Comparison of ENCODE assay signal across 8 mouse cellular contexts in the genomic region with DNA sequence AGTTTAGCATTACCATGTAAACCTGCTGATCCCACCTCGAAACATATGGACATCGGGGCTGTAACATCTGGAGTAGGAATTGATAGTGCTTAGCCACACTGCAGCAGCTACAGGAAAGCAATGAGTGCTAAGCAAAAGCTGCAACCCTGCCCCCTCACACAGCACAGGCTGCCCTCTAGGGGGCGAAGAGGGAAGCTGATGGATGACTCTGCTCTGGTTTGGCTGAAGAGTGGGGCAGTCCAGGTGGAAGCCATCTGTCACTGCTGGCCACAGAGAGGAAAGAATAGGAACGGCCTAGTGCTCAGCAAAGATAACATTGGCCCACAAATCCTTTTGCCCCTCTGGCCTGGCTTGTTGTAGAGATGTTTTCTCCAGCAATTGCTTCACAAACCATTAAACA.
A peak's percentile ranks its signal among the peaks of the same experiment; 100 is the strongest.
DNase-seq lines count a peak whose midpoint lies in the region; ATAC-seq and TF ChIP-seq lines count a peak whose summit lies in the region.

No protein-coding gene starts in this region.

- peak; percentile 75 for TF ChIP-seq EP300 in heart, adult 2 months (IDR thresholded peaks at IDR 0.05; ENCODE audit: insufficient read depth, low read depth, low read length)

- no peaks in the 10 kb centered on the region for H3K9me3 ChIP-seq in intestine, postnatal 0 days (ENCODE audit: control insufficient read depth)

- no peak overlapping the region for H3K4me2 ChIP-seq in intestine, postnatal 0 days (replicated peaks; ENCODE audit: low read depth)

- H3K79me2 ChIP-seq in heart, adult 2 months (replicated peaks; ENCODE audit: control insufficient read depth, insufficient read depth, low read length): no peaks in the 10 kb centered on the region

- intact Hi-C loops in heart, adult 2 months (cut with DNase I): no loop called here

- no peak overlapping the region for H3K4me3 ChIP-seq in heart, adult 2 months
- no peak overlapping the region for H3K4me3 ChIP-seq in intestine, postnatal 0 days (ENCODE audit: low read depth, low read length)
- H3K4me3 ChIP-seq in lung, adult 2 months (replicated peaks; ENCODE audit: extremely low read depth, low read depth, low read length): no peak overlapping the region

- peak; percentile 84 for TF ChIP-seq CTCF in heart, adult 2 months (IDR thresholded peaks at IDR 0.05)
- peak; percentile 88 for TF ChIP-seq CTCF in intestine, postnatal 0 days (IDR thresholded peaks at IDR 0.05; ENCODE audit: low read depth)
- TF ChIP-seq CTCF in lung, adult 2 months (IDR thresholded peaks at IDR 0.05; ENCODE audit: insufficient read depth, low read length): peak; percentile 88

- no peak for ATAC-seq in intestine, postnatal 0 days
- ATAC-seq in megakaryocyte, adult 5-6 weeks (ENCODE audit: poor library complexity, severe bottlenecking): no peak

- 0 out of 2 replicates have a peak, but pooled peaks cover 2% of the 10 kb centered on the region for H3K4me1 ChIP-seq in heart, adult 2 months (ENCODE audit: control insufficient read depth, insufficient read depth, low read length)
- no peaks in the 10 kb centered on the region for H3K4me1 ChIP-seq in intestine, postnatal 0 days (replicated peaks; ENCODE audit: control insufficient read depth, insufficient read depth, low read length)
- peaks cover 13% of the 10 kb centered on the region for H3K4me1 ChIP-seq in lung, adult 2 months (ENCODE audit: control insufficient read depth, insufficient read depth, low read length)

- H3K27ac ChIP-seq in heart, adult 2 months: no peak overlapping the region
- no peak overlapping the region for H3K27ac ChIP-seq in intestine, postnatal 0 days (ENCODE audit: low read depth, low read length)

- TF ChIP-seq POLR2A in heart, adult 2 months (IDR thresholded peaks at IDR 0.05; ENCODE audit: insufficient read depth, low read depth, low read length): no peak
- no peak for TF ChIP-seq POLR2A in lung, adult 2 months (IDR thresholded peaks at IDR 0.05; ENCODE audit: borderline replicate concordance, extremely low read depth, low read depth, low read length)

- WGBS in heart, adult 2 months: 24% methylated on average over 4 of the region's 4 CpGs
- WGBS in intestine, postnatal 0 days: 28% methylated on average over 4 of the region's 4 CpGs
- WGBS in lung, adult 2 months: 30% methylated on average over 4 of the region's 4 CpGs

- no peaks in the 10 kb centered on the region for H3K36me3 ChIP-seq in heart, adult 2 months (ENCODE audit: control insufficient read depth, insufficient read depth, low read length)
- no peaks in the 10 kb centered on the region for H3K36me3 ChIP-seq in intestine, postnatal 0 days (ENCODE audit: control insufficient read depth, insufficient read depth)

- no peak overlapping the region for H3K9ac ChIP-seq in heart, adult 2 months (ENCODE audit: low read depth, low read length)
- no peak overlapping the region for H3K9ac ChIP-seq in intestine, postnatal 0 days (ENCODE audit: low read depth, low read length)

- DNase-seq in A20 (ENCODE audit: low read depth, low spot score) (peak; percentile 34), R1 (ENCODE audit: low read depth, low spot score) (peak; percentile 57)
- peak; percentile 88 for DNase-seq in embryo, embryonic 10.5 days (ENCODE audit: low spot score)
- peak; percentile 79 to 81 for DNase-seq in heart, adult 2 months
- peak; percentile 59 for DNase-seq in lung, adult 2 months
- peak; percentile 31 for DNase-seq in ovary, postnatal 10 days (ENCODE audit: low spot score)

- no peaks in the 10 kb centered on the region for H3K27me3 ChIP-seq in heart, adult 2 months (ENCODE audit: control insufficient read depth, insufficient read depth, low read length)
- H3K27me3 ChIP-seq in intestine, postnatal 0 days (replicated peaks; ENCODE audit: control insufficient read depth, insufficient read depth, low read length): no peaks in the 10 kb centered on the region

Comparison
In these comparisons a context has a peak if more than half of its experiments do, and no peak if none do; other contexts are left out.
1. DNase-seq: peak in every context shown above with its lines; median percentile 88 in embryo, embryonic 10.5 days; 80 in heart, adult 2 months; 59 in lung, adult 2 months; 57 in R1; 34 in A20; 31 in ovary, postnatal 10 days.